Mouse (Mus musculus): ENCODE measurements around the gene Sec61a2.

Sec61a2 gene

DNA sequence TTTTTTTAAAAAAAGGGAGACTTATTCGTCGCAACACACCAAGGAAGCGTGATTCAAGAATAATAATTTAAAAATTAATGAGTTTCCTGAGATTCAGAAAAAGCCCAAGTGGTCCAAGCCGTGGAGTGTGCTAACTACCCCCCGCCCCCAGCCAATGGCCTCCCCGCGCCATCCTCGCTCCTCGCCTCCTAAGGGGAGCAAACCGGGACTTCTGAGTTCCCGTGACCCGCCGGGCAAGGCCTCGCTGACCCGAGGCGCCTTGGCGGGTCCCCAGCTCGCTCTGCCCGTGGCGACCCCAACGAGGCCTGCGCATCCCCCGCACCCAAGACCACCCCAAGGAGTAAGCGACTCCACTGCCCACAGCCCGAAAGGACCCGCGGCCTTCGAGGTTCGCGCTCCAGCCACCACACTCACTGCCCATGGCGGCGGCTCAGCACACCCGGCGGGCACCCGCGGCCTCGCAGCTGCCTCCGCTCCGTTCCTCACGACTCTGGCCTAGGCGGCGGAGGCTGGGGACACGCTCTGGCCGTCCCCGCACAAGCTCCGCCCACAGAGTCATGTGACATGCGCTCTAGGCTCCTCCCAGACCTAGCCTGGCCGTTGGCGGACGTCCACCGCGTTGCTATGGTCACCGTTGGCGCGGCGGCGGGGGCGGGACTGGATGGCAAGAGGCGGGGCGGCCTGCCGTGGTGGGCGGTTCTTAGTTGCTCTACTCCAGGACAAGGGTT is at the start of gene Sec61a2:
Gene Sec61a2, minus strand, starts transcription at position 590 of the 728 bp plus-strand sequence.
- in situ Hi-C loops (cut with MboI, MseI), result no loop called here

- in situ Hi-C loops (cut with MboI, MseI), result no loop called here
Measured at GRCm38 (mm10) chr2:5943071-5943470, 47.8 kb upstream of the Sec61a2 start.

DNA sequence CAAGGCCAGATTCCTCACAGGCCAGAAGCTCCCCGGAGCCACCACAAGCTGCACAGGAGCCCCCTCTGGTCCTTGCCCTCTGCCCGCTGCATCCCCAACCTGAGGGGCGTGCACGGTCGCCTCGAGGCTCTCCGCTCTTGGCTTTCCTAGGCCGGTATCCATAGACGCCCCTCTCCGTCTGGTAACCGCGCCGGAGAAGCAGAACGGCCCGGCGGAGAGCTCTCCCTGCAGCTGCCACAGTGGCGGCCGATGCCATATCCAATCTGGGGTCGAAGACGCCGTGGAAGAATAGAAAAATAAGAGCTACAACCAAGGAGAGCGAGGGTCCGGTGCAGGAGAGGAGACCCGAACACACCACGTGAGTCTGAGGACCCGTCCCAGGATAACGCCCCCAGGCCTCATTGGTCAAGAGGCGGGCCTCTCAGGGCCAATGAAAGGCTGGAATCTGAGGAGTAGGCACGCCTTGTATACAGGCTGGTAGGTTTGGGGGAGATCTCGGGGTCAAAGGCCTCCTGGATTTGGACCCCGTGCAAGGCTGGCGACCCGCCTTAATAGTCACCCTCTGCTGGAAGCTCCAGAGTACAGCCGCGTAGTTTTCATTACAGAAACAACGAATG is 47.3 kb upstream of the Sec61a2 start, which contains the start of gene Dhtkd1:
Gene Dhtkd1, minus strand, starts transcription at position 377 of the 617 bp plus-strand sequence.
- in situ Hi-C loops (cut with MboI, MseI), result no loop called here

DNA sequence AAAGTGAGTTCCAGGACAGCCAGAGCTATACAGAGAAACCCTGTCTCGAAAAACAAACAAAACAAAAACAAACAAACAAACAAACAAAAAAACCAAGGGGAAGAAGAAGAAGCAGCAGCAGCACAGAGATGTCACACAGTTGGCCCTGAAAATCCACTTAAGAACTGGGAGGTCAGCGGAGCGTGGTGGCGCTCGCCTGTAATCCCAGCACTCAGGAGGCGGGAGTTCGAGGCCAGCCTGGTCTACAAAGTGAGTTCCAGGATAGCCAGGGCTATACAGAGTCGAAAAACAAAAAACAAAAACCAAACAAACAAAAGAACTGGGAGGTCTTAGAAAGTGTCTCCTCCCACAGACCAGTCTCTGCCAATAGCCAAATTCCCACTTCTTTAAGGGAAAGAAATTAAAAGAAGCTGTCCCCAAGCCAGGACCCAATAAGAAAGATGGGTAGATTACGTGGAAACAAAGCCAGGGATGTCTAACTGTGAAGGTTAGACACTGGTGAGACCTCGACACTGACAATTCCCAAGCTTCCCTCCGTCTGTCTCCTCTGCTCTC is 46.7 kb upstream of the Sec61a2 start:
- in situ Hi-C loops (cut with MboI, MseI), result no loop called here

DNA sequence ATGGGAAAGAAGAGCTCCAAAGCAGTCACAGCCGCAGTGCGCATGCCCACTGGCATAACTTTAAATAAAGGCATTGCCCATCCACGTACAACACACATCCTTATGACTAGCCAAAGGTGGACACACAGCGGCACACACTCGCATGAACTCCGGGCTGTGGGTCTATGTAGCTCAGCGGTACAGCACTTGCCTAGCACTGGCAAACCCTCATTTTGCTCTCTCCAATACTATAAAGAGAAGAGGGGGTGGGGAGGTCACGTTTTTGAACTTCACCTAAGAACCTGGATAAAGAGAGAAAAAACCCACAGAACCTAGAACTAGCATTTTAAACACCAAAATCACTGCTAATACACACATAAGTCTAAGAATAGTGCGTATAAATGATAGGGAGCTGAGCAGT is 45.7 kb upstream of the Sec61a2 start:
- in situ Hi-C loops (cut with MboI, MseI), result no loop called here

DNA sequence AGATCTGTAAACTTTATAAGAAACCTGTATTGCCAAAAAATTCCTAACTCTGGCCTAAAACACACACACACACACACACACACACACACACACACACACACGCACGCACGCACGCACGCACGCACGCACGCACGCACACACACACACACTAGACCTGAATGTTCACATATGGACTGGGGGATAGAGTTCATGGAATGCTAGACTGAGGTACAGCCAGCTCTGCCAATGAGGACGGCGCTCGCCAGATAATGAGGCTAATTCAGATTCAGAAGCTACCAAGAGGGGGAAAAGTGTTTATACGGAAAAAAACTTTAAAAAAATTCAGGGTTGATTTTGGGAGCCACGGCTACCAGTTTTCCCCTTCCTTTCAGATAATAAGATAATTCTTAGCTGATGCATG is 44.7 kb upstream of the Sec61a2 start:
- in situ Hi-C loops (cut with MboI, MseI), result no loop called here

DNA sequence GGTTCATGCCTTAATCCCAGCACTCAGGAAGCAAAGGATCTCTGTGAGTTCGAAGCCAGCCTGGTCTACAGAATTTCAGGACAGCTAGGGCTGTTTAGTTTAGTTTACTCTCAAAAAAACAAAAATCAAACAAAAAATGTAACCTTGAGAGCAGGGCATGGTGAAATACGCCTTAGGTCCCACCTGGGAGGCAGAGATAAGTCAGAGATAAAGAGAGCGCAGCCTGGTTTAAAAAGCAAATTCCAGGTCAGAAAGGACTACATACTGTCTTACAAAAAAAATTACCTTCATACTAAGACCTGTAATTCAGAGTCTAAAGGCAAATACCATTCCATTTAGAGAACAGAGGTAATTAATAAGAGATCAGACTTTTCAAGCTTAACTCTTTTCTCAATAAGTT is 44.1 kb upstream of the Sec61a2 start:
- in situ Hi-C loops (cut with MboI, MseI), result no loop called here

- in situ Hi-C loops (cut with MboI, MseI), result no loop called here
Measured at GRCm38 (mm10) chr2:5936550-5936949, 41.3 kb upstream of the Sec61a2 start.

DNA sequence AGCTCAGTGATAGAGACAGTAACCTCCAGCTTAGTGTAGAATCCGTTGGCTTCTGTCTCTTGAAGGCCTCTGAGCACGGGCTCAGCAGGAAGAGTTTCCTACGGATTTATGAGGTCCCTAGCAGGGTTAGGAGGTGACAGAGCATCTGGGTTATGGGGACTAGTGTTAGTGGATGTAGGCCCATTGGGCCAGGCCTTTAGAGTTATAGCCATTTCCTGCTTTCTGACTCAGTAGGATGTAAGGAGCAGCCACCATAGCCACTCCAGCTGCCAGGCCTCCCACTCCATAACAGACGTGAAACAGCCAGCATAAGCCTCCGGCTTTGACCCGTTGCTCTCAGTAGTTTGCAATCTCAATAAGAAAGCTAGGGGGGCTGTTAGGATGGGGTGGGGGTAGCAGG is 40.8 kb upstream of the Sec61a2 start:
- in situ Hi-C loops (cut with MboI, MseI), result no loop called here

GRCm38 (mm10) chr2:5934936-5935335 is 39.7 kb upstream of the Sec61a2 start:
- in situ Hi-C loops (cut with MboI, MseI), result no loop called here

- in situ Hi-C loops (cut with MboI, MseI), result no loop called here
Measured at GRCm38 (mm10) chr2:5931938-5932337, 36.7 kb upstream of the Sec61a2 start.

DNA sequence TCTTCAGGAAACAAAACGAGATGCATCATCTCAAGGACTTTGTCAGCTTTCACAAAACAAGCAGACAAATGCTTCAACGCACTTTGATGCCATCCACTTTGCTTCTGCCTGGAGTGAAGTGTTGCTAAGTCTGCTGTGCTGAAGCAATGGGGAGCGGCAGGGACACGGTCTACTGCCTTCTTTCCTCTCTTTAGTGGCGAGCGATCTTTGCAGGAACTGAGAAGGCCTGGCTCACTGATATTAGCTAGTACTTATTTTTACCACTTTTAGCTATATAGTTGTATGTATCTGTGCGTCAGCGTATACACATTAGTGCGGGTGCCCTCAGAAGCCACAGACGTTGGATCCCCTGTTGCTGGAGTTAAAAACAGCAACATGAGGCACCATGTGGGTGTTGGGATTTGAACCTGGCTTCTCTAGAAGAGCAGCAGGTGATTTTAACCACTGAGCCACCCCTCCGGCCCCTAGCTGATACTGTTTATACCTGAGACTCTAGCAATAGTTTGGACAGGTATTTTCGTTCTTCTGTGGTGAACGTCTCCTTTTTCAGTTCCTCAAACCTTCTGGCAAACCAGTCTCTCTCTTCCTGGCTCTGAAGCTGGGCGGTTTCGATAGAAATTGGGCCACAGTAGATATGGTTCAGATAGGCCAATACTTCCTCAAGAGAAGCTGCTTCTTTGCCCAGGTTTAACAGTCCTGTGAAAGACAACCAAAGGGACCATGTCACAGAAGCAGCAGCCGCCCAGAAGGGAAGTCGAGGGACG is 35.2 kb upstream of the Sec61a2 start:
- in situ Hi-C loops (cut with MboI, MseI), result no loop called here

DNA sequence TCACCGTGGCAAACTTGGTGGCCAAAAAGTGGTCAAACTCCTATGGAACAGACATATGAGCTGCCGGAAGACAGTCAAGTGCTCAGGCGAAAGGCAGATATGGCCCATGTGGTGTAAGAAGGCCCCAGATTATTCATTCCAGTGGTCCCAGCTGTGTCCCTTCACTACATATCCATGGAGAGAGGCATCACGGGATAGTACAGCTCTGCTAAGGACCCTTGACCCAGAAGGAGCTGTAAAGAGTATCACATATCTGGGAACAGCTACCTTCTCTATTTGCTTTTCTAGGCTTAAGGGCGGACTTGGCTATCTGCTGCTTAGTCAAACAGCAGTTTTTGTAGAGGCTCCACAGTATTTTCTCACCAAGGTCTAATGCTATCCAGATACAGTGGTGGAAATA is 34.6 kb upstream of the Sec61a2 start:
- in situ Hi-C loops (cut with MboI, MseI), result no loop called here

DNA sequence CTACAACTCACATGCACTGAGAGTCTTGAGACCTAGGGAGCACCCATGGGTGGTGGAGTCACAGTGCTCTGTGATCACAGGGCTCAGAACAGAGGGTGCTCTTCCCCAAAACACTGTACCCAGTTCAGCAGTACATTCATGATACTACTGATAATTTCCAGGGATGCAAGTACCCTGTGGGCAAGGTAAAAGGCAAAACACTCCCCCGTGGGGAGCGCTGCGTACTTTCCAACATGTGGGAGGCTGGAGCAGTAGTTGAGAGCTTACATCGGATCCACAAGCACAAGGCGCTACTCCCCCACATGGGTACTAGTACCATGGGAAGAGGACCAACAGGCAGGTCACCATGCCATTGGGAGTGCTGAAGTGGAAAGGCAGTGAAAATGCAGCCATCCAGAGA is 32.2 kb upstream of the Sec61a2 start:
- in situ Hi-C loops (cut with MboI, MseI), result no loop called here

DNA sequence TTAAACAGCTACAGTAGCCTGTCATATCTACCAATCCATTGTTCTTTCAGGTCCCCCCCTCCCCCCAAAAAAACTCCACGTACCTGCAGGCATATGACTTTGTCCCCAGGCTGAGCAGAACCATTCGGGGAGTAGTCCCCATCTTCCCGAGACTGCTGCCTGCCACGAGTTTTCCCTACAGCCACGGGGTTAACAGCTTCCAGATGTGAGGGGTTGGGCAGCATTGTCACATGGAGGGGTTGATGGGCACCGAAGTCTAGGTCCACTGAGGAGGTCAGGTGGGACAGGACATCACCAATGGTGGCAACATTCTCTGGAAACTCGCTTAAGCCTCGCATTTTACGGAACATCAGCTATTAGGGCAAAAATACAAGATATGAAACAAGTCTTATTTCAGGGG is 28.6 kb upstream of the Sec61a2 start:
- in situ Hi-C loops (cut with MboI, MseI), result no loop called here

GRCm38 (mm10) chr2:5922823-5923222 is 27.6 kb upstream of the Sec61a2 start:
- in situ Hi-C loops (cut with MboI, MseI), result no loop called here

DNA sequence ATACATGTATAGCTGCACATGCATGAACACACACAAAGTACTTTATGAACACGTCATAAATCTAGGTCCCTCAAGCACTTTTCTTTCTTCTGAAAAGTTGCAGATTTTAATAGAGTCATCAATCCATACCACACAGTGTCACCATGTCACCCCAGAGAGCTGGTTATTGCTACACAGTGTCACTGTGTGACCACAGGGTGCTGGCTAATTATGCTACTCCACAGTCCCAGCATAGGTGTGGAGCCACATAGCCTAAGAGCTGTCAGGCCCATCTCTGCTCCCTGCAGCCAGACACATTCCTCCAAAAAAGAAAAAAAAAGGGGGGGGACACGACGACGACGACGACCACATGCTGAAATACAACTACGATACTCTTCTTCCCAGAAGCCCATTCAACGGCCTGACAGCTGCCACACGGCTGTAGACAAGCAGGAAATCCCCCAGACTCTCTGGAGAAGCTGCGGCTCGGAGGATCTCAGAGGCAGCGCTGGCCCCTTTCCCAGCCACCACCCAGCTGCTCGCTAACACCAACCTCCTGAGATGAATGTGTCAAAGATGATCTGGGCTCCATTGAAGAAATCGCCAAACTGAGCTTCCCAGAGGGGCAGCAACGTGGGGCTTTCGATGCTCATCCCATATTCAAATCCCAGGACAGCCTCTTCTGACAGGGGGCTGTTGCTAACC is 16.2 kb upstream of the Sec61a2 start:
- in situ Hi-C loops (cut with MboI, MseI), result no loop called here

DNA sequence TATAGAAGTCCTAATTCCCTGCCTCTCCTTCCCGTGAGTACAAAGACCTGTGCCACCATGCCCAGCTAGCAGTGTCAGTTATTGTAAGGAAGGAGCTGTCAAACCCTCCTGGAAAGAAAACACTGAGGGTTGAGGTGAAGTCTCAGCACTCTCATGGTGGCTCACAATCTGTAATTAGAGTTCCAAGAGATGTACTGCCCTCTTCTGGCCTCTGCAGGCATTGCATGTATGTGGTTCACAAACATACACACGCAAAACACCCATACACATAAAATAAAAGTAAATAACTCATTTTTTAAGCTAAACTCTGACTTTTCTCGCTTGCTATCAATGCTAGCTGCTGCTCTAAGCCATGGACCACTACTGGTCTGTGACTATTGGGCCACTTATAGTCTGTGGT is 11.4 kb upstream of the Sec61a2 start:
- in situ Hi-C loops (cut with MboI, MseI), result no loop called here

DNA sequence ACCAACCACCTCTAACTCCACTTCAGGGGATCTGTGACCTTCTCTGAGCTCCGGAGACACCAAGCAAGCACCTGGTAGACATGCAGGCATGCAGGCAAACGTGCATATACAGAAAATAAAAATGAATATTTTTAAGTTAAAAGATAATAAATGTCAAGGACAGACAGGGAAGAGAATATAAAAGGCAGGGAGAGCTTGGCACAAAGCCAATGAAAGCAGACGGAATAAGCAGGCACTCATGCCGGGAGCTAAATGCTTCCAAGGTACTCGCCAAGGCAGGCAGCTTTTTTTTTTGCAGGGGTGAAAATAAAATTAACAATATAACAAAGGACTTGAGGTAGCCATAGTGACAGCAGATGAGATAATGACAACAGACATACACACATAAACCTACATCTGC is 10.9 kb upstream of the Sec61a2 start:
- in situ Hi-C loops (cut with MboI, MseI), result no loop called here

DNA sequence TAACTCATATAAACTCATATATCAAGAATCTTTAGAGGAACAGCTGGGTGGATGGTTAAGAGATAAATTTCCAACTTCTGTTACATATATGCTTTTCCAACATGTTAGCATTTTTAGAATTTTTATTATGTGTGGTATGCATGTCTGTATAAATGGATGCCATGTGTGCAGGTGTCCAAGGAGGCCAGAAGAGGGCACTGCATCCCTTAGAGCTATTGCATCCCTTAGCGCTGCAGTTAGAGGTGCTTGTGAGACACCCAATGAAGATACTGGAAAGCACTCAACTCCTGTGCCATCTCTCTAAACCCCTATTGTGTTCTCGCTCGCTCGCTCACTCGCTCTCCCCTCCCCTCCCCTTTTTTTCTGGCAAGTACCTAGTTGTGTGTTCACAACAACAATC is 4.9 kb upstream of the Sec61a2 start:
- in situ Hi-C loops (cut with MboI, MseI), result no loop called here

- in situ Hi-C loops (cut with MboI, MseI), result no loop called here
Measured at GRCm38 (mm10) chr2:5894296-5894695, 936 bp downstream of the Sec61a2 start.

DNA sequence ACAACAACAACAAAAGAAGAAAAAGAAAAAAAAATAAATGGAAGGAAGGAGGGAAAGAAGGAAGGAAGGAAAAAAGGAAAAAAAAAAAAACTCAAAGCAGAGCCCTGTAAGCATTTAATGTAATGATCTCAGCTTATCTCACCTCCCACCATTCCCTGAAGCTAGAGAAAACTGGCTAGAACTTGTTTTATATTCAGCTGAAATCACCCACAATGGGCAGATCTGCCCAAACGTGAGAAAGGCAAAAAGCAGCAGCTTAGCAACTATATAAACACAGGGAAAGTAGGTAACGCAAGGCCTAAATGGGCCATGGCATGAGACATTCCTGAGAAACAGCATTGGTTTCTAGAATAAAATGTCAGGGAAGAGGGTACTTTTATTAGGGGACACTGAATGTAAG is 5.8 kb downstream of the Sec61a2 start:
- in situ Hi-C loops (cut with MboI, MseI), result no loop called here
